Mouse (Mus musculus) ES-Bruce4 (cell line): ENCODE measurements around the gene Zbtb20. TPM values are rescaled to one million over a fixed set of nuclear protein-coding genes. Genes with fewer than 3 reads are reported as not detected.

ENCODE experiments used
- H3K27ac ChIP-seq: 2 replicates; pipeline ENCODE4 v1.5.1; 2012; ENCODE audit warnings: low read length, inconsistent platforms; ENCODE audit not compliant: insufficient read depth
- H3K27me3 ChIP-seq: 2 replicates; pipeline ENCODE4 v1.6.1; 2012; ENCODE audit warnings: mild to moderate bottlenecking, low read length, inconsistent platforms; ENCODE audit not compliant: control insufficient read depth, poor library complexity, insufficient read depth, severe bottlenecking
- H3K36me3 ChIP-seq: 2 replicates; pipeline ENCODE4 v1.6.1; 2012; ENCODE audit warnings: inconsistent platforms, mild to moderate bottlenecking, low read length, moderate library complexity; ENCODE audit not compliant: control insufficient read depth, poor library complexity, insufficient read depth, severe bottlenecking
- H3K4me1 ChIP-seq: one replicate; pipeline ENCODE4 v1.8.1; 2011; ENCODE audit warnings: low read length; ENCODE audit not compliant: control insufficient read depth, insufficient read depth
- H3K4me3 ChIP-seq: 2 replicates; pipeline ENCODE4 v1.5.1; 2011; ENCODE audit warnings: low read depth, mild to moderate bottlenecking, low read length
- H3K9ac ChIP-seq: 2 replicates; pipeline ENCODE4 v1.6.1; 2012; ENCODE audit warnings: low read depth, mild to moderate bottlenecking, inconsistent platforms; ENCODE audit not compliant: poor library complexity, severe bottlenecking
- H3K9me3 ChIP-seq: replicated peaks from 2 replicates; pipeline ENCODE4 v1.6.1; 2012; ENCODE audit warnings: mild to moderate bottlenecking, low read length, inconsistent platforms; ENCODE audit not compliant: control insufficient read depth, poor library complexity, insufficient read depth, severe bottlenecking
- CTCF ChIP-seq: IDR thresholded peaks from one replicate; pipeline ENCODE4 v1.8.1; 2011; ENCODE audit warnings: low read depth, low read length
- EP300 ChIP-seq: IDR thresholded peaks from 2 replicates; pipeline ENCODE4 v1.6.1; 2011; ENCODE audit warnings: low read depth, low read length; ENCODE audit not compliant: insufficient read depth
- POLR2A ChIP-seq: IDR thresholded peaks from one replicate; pipeline ENCODE4 v1.8.1; 2011; ENCODE audit warnings: low read length; ENCODE audit not compliant: insufficient read depth
- polyA plus RNA-seq: library from polyadenylated mRNA; stranded (reverse); fragments of >200 nt; gene quantifications from 2 replicates; pipeline ENCODE4 v1.2.4, GENCODE M21; 2011; ENCODE audit warnings: low read depth; ENCODE audit not compliant: missing spikeins, insufficient read depth, insufficient read length

The Zbtb20 gene
- polyA plus RNA-seq, 1 experiment = 9.9 TPM

DNA sequence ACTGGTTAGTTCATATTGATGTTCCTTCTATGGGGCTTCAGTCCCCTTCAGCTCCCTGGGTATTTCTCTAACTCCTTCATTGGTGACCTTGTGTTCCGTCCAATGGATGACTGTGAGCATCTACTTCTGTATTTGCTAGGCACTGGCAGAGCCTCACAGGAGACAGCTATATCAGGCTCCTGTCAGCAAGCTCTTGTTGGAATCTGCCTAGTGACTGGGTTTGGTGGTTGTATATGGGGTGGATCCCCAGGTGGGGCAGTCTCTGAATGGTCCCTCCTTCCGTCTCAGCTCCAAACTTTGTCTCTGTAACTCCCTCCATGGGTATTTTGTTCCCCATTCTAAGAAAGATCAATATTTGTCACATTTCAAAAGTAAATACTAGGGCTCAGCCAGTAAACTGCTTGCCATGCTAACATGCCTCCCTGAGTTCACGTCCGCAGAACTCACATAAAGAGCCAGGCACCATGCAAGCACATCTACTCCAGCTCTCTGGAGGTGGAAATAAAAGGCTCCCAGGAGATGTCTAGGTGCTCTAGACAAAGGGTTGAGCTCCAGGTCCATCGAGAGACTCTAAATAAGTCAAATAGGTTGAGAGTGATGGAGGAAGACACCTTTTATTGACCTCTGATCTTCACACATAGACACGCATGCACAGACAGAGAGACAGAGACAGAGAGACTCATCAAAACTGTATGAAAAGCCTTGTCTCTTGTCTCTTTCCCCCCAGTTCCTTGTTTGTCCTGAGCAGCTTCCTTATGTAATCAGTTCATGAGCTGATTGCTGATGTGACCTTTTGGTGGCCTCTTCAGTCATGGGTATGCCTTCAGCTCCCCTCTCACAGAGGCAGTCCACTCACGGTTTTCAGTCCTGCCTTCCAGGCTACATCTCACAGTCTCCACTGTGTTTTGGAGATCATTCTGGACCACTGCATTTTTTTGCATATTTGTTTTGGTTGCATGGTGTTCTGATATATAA, 504.0 kb downstream of the Zbtb20 start:
- H3K27me3 ChIP-seq = no peaks in the 10 kb centered on the region
- H3K4me1 ChIP-seq = no peaks in the 10 kb centered on the region
- no peak overlapping the region for H3K9ac ChIP-seq
- H3K27ac ChIP-seq = no peak overlapping the region
- no peaks in the 10 kb centered on the region for H3K36me3 ChIP-seq
- TF ChIP-seq CTCF (no peak), POLR2A (no peak), EP300 (no peak)
- no peak overlapping the region for H3K4me3 ChIP-seq
- H3K9me3 ChIP-seq = no peaks in the 10 kb centered on the region; the same call in 1 of the 2 replicates

DNA sequence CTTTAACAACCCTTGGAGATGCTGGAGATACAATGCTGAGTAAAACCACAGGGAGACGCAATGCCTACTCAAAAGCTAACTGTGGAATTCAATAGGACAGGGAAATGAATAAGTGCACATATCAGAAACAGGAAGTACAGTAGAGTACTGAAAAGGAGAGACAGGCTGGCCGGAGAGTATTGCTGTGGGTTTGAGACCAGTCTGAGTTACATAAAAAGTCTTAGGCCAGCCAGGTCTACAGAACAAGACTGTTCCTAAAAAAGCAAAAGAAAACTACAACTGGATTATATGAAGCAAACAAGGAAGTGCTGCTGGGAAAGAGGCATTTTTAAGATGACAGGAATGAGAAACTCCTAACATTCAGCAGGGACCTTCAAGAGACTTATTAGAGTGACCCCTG, 505.5 kb downstream of the Zbtb20 start:
- H3K9ac ChIP-seq = no peak overlapping the region
- H3K27me3 ChIP-seq = no peaks in the 10 kb centered on the region
- H3K4me1 ChIP-seq = no peaks in the 10 kb centered on the region
- H3K27ac ChIP-seq = no peak overlapping the region
- no peak for TF ChIP-seq CTCF
- no peak for TF ChIP-seq EP300
- no peak for TF ChIP-seq POLR2A
- H3K9me3 ChIP-seq = no peaks in the 10 kb centered on the region; the same call in 1 of the 2 replicates
- H3K36me3 ChIP-seq = no peaks in the 10 kb centered on the region
- no peak overlapping the region for H3K4me3 ChIP-seq

DNA sequence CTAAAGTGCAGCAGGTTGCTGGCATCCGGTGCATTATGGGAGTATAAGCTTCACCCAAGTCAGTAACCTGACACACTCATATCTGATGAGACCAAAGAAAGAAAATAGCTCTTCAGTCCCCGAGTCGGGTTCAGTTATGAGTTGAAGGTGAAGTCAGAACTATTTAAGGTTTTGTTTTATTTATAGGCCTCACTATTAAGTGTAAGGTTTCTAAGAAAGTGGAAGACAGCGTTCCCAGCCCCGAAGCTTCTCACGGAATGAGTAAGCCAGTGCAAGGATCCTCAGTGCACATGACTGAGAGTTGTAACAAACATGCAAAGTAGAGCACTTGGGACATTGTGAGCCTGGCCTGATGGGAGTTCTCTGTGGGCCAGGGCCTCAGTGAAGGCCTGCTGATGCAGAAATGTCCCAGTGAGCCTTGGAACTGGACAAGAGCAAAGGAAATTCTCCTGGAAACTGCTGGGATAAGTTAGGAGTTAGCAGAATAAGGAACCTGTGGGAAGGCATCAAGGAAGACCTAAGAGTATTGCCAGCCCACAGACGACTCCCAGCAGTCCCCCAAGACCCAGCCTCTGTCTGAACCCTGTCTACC, 507.6 kb downstream of the Zbtb20 start:
- Histone ChIP-seq H3K4me3 (no peak overlapping the region), H3K27ac (no peak overlapping the region), H3K27me3 (no peaks in the 10 kb centered on the region), H3K9ac (no peak overlapping the region), H3K36me3 (no peaks in the 10 kb centered on the region), H3K9me3 (no peaks in the 10 kb centered on the region), H3K4me1 (no peaks in the 10 kb centered on the region)
- TF ChIP-seq EP300 = no peak

DNA sequence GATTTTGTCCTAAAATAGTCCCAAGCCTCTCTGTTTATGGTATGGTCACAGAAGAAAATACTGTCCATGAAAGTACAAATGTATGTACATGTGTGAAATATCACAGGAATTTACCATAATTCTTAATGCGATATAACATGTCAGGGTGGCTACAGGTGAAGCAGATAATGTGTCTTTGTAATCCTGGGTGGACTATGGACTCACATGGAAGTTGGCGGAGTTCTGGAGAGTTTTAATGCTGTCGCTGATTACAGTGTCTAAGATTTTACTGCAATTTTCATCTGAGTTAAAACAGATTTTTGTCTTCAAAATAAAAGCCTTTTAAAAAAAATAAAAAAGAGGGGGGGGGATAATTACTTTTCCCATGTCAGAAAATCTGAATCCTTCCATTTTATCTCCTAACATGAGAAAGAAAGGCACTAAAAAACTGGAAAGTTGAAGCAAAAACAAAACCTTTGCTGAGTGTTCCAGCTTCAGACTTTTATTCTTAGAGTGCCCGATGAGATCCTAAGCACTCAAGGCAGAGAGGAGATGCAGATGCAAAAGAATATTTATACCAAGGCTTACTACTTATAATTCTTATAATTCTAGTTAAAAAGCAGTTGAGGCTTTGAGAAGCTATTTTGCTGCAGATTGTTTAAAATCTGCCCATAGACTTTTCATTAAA, 509.4 kb downstream of the Zbtb20 start:
- Histone ChIP-seq H3K4me1 (no peaks in the 10 kb centered on the region), H3K27me3 (no peaks in the 10 kb centered on the region), H3K9ac (no peak overlapping the region), H3K4me3 (no peak overlapping the region), H3K36me3 (no peaks in the 10 kb centered on the region), H3K27ac (no peak overlapping the region), H3K9me3 (no peaks in the 10 kb centered on the region)
- no peak for TF ChIP-seq POLR2A
- no peak for TF ChIP-seq EP300
- TF ChIP-seq CTCF = no peak

- Histone ChIP-seq H3K36me3 (no peaks in the 10 kb centered on the region), H3K4me1 (no peaks in the 10 kb centered on the region), H3K27ac (no peak overlapping the region), H3K9me3 (no peaks in the 10 kb centered on the region), H3K4me3 (no peak overlapping the region), H3K27me3 (no peaks in the 10 kb centered on the region), H3K9ac (no peak overlapping the region)
- no peak for TF ChIP-seq CTCF
- no peak for TF ChIP-seq POLR2A
- no peak for TF ChIP-seq EP300
Measured at GRCm38 (mm10) chr16:43385620-43386210, 510.0 kb downstream of the Zbtb20 start.

GRCm38 (mm10) chr16:43386426-43386825, 510.7 kb downstream of the Zbtb20 start:
- no peak overlapping the region for H3K9ac ChIP-seq
- no peak for TF ChIP-seq EP300
- TF ChIP-seq CTCF = no peak
- no peak for TF ChIP-seq POLR2A
- H3K27me3 ChIP-seq = no peaks in the 10 kb centered on the region
- no peak overlapping the region for H3K4me3 ChIP-seq
- H3K36me3 ChIP-seq = no peaks in the 10 kb centered on the region
- no peaks in the 10 kb centered on the region for H3K9me3 ChIP-seq
- H3K27ac ChIP-seq = no peak overlapping the region
- H3K4me1 ChIP-seq = no peaks in the 10 kb centered on the region
